Mouse (Mus musculus) embryonic stem cell, embryonic (primary cell): ENCODE data around the gene Il11ra1.
"Not testable (repeated sequence)": the region's sequence is repeated elsewhere in the genome, so short reads cannot be mapped to it uniquely, and the experiment has no call there.

ENCODE experiments used
- CTCF ChIA-PET, 4 experiments: fragments of 300-600 bp in 2 of 4; fragments of 350-600 bp in 2 of 4; sonication (Branson Sonifier 250); formaldehyde crosslinking; loops; one replicate each; lab custom pipeline; 2022; ENCODE audit warnings: inconsistent platforms in 2 of 4; lab: Charles Lee
- POLR2A ChIA-PET, 4 experiments: fragments of 300-600 bp in 2 of 4; fragments of 350-600 bp in 2 of 4; sonication (Branson Sonifier 250); formaldehyde crosslinking; loops; one replicate each; lab custom pipeline; 2022; ENCODE audit warnings: antibody characterized with exemption in 4 of 4, inconsistent platforms in 1 of 4; lab: Charles Lee

The Il11ra1 gene

GRCm38 (mm10) chr4:41774002-41774401 lies 74.2 kb downstream of the Il11ra1 start, which contains the start of gene Ccl27a:
Ccl27a (minus strand) TSS chr4:41774247.
- POLR2A ChIA-PET: interaction anchor here in 1 of 4 experiments (0.7 kb wide), 1 partner anchor 35 kb away, joined by 6 read pairs; no protein-coding TSS in a partner anchor
- CTCF ChIA-PET: not testable (repeated sequence)

GRCm38 (mm10) chr4:41774506-41774905 lies 74.7 kb downstream of the Il11ra1 start:
- CTCF ChIA-PET: not testable (repeated sequence)
- POLR2A ChIA-PET: interaction anchor here in 3 of 4 experiments (0.6 to 0.7 kb wide), 3 partner anchors 36 to 1789 kb away, joined by 3 to 6 read pairs (median 3); no protein-coding TSS in a partner anchor

GRCm38 (mm10) chr4:41775840-41776239 lies 76.1 kb downstream of the Il11ra1 start:
- CTCF ChIA-PET, POLR2A ChIA-PET: not testable (repeated sequence)

- POLR2A ChIA-PET, CTCF ChIA-PET: not testable (repeated sequence)
These were observed 81.5 kb downstream of the Il11ra1 start for GRCm38 (mm10) chr4:41781271-41781670.

DNA sequence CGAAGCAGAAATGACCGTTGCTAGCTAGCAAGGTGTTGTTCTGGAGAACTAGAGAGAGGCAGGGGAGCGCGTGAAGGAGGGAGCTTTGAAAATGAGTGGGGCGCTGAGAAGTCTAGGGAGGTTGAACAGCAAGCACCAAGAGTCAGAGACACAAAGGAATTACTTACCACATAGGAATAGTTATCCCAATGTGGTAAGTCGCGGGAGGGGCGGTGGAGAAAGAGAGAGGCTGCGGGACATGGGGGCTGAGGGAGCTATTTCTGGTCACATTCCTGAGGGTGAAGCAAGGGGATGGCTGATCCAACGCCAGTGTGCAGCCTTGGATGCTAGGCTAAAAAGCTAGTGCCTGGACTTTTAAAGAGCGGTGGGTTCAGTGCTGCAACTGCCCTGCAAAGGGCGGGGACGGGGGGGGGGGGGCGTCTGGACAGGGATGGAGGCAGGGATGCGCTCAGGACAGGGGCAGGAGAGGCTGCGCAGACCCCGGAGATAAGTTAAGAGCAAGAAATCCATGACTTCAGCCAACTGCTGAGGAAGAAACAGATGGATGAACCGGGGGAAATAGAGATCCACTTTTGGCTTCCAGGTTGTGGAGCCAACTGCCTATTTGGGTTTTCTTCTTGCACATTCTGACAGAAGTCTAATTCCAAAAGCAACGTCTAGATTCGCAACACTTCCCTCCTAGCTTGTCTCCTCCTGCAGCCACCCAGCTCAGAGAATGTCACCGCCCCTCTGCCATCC lies 82.1 kb downstream of the Il11ra1 start:
- CTCF ChIA-PET, POLR2A ChIA-PET: not testable (repeated sequence)

GRCm38 (mm10) chr4:41782711-41783110 lies 82.9 kb downstream of the Il11ra1 start:
- POLR2A ChIA-PET, CTCF ChIA-PET: not testable (repeated sequence)

DNA sequence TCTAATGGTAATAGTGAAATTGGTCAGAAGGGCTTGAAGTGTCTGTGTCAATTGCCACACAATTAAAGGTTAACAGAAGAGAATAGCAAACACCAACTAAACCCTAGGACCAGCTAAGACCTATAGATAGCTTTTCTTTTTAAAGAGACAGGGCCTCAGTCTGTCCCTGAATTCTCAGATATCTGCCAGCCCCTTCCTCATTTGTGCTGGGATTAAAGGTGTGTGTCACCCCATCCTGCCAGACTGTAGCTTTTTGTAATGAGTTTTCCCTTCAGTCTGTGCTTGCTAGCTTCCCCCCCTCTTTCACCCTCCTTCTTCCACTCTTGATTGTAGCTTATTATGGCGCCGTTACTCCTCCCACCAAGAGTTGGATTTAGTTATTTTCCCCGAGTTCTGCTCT lies 83.4 kb downstream of the Il11ra1 start:
- POLR2A ChIA-PET, CTCF ChIA-PET: not testable (repeated sequence)
